Mouse (Mus musculus) left cerebral cortex, adult 9 months (tissue): ENCODE measurements at regions not wholly inside any gene's neighbourhood (a gene's known extent, or its start where the extent isn't known, plus 50 kb on each side); places are given as distances from the start of the nearest gene placed in this dataset.

Source experiments
- DNase-seq, 2 experiments: peaks; one replicate each; pipeline ENCODE4 v3.0.0; 2022; ENCODE audit warnings: low spot score in 2 of 2

- DNase-seq = no peak
Observed at GRCm38 (mm10) chr1:76880111-76880782, 634.6 kb downstream of the Epha4 start.

GRCm38 (mm10) chr1:76880783-76881145, 634.1 kb downstream of the Epha4 start:
- no peak for DNase-seq

- no peak for DNase-seq
Observed at GRCm38 (mm10) chr1:76896152-76896864, 618.6 kb downstream of the Epha4 start.

DNA sequence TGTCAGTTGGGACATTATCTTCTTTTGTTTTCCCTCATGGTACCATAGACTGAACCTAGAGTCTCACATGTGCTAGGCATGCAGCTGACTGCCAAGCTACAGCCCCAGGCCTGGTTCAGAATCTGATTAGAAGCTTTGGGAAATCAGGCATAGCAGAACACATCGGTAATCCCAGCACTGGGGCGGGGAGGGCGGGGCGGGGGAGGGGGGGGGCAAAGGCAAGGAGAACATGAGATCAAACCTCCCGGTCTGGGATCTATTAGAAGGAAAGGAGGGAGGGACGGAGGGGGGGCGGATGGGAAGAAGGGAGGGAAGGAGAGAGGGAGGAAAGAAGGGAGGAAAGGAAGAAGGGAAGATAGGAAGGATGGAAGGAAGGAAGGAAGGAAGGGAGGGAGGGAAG, 617.5 kb downstream of the Epha4 start:
- no peak for DNase-seq

- DNase-seq = no peak
Observed at GRCm38 (mm10) chr1:76911472-76911871, 603.4 kb downstream of the Epha4 start.

DNA sequence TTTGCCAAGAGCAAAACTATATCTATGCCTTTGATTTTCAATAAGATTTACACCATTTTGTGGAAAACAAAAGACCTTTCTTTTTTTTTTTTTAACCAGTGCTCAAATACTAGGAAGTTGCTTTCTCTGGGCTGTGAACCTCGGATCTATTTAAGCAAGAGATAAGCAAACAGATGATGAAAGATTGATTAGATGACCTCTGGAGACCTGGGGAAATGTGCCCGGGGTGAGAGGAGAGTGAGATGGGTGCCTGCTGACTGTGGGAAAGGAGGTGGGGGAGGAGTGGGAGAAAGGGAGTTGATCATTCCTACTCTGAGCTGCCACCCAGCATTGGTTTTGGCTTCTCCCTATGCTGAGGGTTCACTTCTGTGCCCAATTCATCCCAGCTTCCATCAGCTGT, 595.3 kb downstream of the Epha4 start:
- no peak for DNase-seq

- DNase-seq = no peak
Observed at GRCm38 (mm10) chr1:76920634-76921033, 594.3 kb downstream of the Epha4 start.

- no peak for DNase-seq
Observed at GRCm38 (mm10) chr1:76927041-76927440, 587.8 kb downstream of the Epha4 start.

DNA sequence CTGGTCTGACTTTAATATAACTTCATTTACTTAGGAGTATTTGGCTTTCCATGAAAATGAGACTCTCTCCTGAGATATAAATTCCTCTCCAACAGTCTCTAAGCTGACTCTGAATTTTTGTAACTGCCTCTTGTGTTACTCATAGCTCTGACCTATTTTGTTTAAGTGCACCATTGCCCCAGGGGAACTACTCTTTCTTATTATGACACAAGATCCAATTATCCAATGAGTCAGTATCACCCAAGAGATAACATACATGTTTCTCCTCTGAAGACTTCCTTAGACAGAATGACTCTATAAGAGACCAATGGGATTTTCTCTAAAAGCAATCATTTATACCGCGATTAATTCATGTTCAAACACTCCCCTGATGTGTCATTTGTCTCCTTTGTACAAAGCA, 586.9 kb downstream of the Epha4 start:
- no peak for DNase-seq

DNA sequence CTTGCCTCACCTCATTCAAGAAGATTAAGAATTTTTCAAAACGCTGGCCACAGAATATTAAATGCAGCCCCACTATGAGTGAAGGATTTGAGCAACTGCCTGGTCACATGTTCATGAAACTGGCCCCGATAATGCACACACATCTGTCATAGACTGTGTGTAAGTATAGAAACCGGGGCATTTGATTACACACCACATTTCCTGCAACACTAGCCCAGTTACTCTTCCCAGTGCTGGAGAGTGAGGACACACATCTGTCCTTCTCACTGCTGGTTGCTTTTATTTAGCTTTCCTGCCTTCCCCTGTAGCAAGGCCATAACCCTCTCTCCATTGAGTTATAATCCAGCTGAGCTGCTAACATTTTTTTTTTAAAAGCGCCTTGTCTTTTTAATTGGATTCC, 581.4 kb downstream of the Epha4 start:
- no peak for DNase-seq

GRCm38 (mm10) chr1:76942730-76943129, 572.2 kb downstream of the Epha4 start:
- peak; percentile 5 to 14 for DNase-seq

- no peak for DNase-seq
Observed at GRCm38 (mm10) chr1:76944046-76944445, 570.8 kb downstream of the Epha4 start.

DNA sequence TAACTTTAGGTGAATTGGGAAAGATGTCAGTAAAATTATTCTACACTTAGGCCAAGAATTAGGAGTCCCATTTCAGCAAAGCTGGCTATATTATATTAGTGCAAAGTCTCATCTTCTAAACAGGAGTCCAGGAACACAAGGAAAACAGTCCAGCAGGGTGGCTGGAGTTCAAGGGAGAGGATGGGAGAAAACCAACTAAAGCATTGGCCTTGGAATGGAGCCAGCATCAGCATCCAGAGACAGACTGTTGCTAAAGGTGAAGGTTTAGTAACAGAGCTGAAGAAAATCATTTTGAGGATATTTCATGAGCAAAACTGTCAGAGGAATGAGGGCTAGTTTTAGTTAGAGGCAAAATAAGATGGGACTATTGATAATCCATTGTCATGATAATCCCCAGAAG, 559.9 kb downstream of the Epha4 start:
- no peak for DNase-seq

GRCm38 (mm10) chr1:76957411-76957810, 557.5 kb downstream of the Epha4 start:
- no peak for DNase-seq

DNA sequence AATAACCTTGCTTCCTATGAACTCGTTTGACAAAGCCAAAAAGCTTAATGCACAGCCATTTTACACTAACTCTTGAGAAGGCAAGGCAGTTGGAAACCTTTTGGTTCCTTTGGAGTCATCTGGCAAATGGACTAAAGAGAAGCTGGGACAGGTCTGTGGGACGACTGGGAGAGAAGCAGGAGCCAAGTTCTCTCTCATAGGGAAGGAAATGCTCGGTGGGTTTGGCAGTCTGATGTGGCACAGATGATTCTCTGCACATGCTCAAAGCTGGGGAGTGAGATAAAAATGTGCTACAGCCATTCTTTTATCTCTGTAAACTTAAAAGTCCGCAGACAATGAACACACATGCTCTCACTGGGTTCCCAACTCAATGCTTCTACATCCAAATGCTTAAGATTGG, 556.2 kb downstream of the Epha4 start:
- DNase-seq = no peak

- no peak for DNase-seq
Observed at GRCm38 (mm10) chr1:76972454-76972853, 542.4 kb downstream of the Epha4 start.

GRCm38 (mm10) chr1:76975077-76975945, 539.6 kb downstream of the Epha4 start:
- no peak for DNase-seq

- DNase-seq = no peak
Observed at GRCm38 (mm10) chr1:76980498-76981152, 534.3 kb downstream of the Epha4 start.

GRCm38 (mm10) chr1:76993776-76994175, 521.1 kb downstream of the Epha4 start:
- no peak for DNase-seq

GRCm38 (mm10) chr1:77008001-77008400, 506.9 kb downstream of the Epha4 start:
- DNase-seq = no peak

- DNase-seq = no peak
Observed at GRCm38 (mm10) chr1:77010608-77011214, 504.2 kb downstream of the Epha4 start.

GRCm38 (mm10) chr1:77027656-77028055, 487.2 kb downstream of the Epha4 start:
- peak; percentile 3 to 57 for DNase-seq
